Mouse (Mus musculus) E14TG2a.4 (cell line): Measurements from ENCODE around the gene Arhgap22.

Experiments used
- CTCF ChIP-seq: conservative IDR thresholded peaks from 2 replicates; pipeline ENCODE4 v1.5.1; 2014; ENCODE audit warnings: low read length
- POU5F1 ChIP-seq: IDR thresholded peaks from 2 replicates; pipeline ENCODE4 v1.6.1; 2014; ENCODE audit warnings: low read length, borderline replicate concordance

DNA sequence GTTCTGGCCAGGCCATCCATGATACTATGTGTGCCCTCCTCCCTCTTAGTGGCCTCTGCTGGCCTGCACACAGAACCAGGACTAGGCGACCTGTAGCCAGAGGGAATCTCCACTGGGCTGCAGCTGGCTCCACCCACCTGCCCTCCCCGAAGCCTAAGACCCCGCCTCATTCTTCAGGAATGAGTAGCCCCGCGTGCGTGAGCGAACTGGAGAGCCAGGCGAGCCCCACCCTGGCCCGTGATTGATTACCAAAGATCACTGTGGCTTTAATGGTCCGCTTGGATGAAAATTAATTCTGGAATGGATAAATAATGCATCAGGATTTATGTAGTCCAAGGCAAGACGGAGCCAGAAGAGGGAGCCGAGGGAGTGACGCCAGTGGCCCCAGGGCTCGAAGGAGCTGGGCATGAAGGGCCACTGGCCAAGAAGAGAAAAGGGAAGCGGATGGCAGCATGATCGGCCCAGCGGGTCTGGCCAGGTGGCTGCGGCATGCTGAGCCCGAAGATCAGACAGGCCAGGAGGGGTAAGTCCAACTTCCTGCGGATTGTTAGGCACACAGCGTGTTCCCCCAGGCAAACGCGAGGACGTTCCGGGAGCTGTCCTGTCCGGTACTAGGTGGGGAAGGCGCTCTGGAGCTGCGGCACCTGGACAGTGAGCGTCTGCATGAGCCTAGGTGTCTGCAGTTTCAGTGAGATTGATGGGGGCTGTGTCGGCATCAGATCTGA, 36.6 kb downstream of the Arhgap22 start:
- no peak for TF ChIP-seq POU5F1
- TF ChIP-seq CTCF, result no peak
